Mouse (Mus musculus): ENCODE data around the gene Arxes1. TPM values are rescaled to one million over a fixed set of nuclear protein-coding genes. Genes with fewer than 3 reads are reported as not detected.
"Not testable (repeated sequence)": the region's sequence is repeated elsewhere in the genome, so short reads cannot be mapped to it uniquely, and the experiment has no call there.

The Arxes1 gene
- polyA plus RNA-seq, 1 experiment, result 6.5 TPM

- H3K36me3 ChIP-seq (ENCODE audit: control insufficient read depth, insufficient read depth, low read length, poor library complexity, severe bottlenecking), result no peaks in the 10 kb centered on the region
- H3K9me3 ChIP-seq (replicated peaks; ENCODE audit: control insufficient read depth, insufficient read depth, low read length, poor library complexity, severe bottlenecking), result no peaks in the 10 kb centered on the region
- no peaks in the 10 kb centered on the region for H3K4me1 ChIP-seq (ENCODE audit: control insufficient read depth, insufficient read depth, low read length)
- H3K27ac ChIP-seq (ENCODE audit: insufficient read depth, low read length), result no peak overlapping the region
- no peaks in the 10 kb centered on the region for H3K27me3 ChIP-seq (ENCODE audit: control insufficient read depth, insufficient read depth, low read length, poor library complexity, severe bottlenecking)
- H3K9ac ChIP-seq (ENCODE audit: low read depth, poor library complexity, severe bottlenecking), result no peak overlapping the region
- no peak for TF ChIP-seq EP300 (IDR thresholded peaks at IDR 0.05; ENCODE audit: insufficient read depth, low read depth, low read length)
- no peak for TF ChIP-seq CTCF (IDR thresholded peaks at IDR 0.05; ENCODE audit: low read depth, low read length)
- no peak for TF ChIP-seq POLR2A (IDR thresholded peaks at IDR 0.05; ENCODE audit: insufficient read depth, low read length)
- no peak overlapping the region for H3K4me3 ChIP-seq (ENCODE audit: low read depth, low read length)
These were observed 27.5 kb downstream of the Arxes1 start for GRCm38 (mm10) chrX:136060698-136061097.

- H3K36me3 ChIP-seq (ENCODE audit: control insufficient read depth, insufficient read depth, low read length, poor library complexity, severe bottlenecking); H3K4me1 ChIP-seq (ENCODE audit: control insufficient read depth, insufficient read depth, low read length); H3K9me3 ChIP-seq (replicated peaks; ENCODE audit: control insufficient read depth, insufficient read depth, low read length, poor library complexity, severe bottlenecking); H3K27ac ChIP-seq (ENCODE audit: insufficient read depth, low read length); H3K27me3 ChIP-seq (ENCODE audit: control insufficient read depth, insufficient read depth, low read length, poor library complexity, severe bottlenecking): not testable (repeated sequence)
- peak overlapping the region; percentile 77 for H3K4me3 ChIP-seq (ENCODE audit: low read depth, low read length)
- peak overlapping the region; percentile 40; the same call in 1 of the 2 replicates for H3K9ac ChIP-seq (ENCODE audit: low read depth, poor library complexity, severe bottlenecking)
These were observed 34.2 kb downstream of the Arxes1 start for GRCm38 (mm10) chrX:136067201-136067991.

GRCm38 (mm10) chrX:136068020-136068419 is 34.9 kb downstream of the Arxes1 start, which contains the start of gene Bex2:
TSS of gene Bex2 (minus strand) at chrX:136068236.
- Histone ChIP-seq H3K4me3 (ENCODE audit: low read depth, low read length) (peak within 1 kb of the TSS; percentile 77), H3K9ac (ENCODE audit: low read depth, poor library complexity, severe bottlenecking) (peak within 1 kb of the TSS; percentile 40; the same call in 1 of the 2 replicates)
- not testable (repeated sequence) for H3K27ac ChIP-seq (ENCODE audit: insufficient read depth, low read length); H3K9me3 ChIP-seq (replicated peaks; ENCODE audit: control insufficient read depth, insufficient read depth, low read length, poor library complexity, severe bottlenecking); H3K4me1 ChIP-seq (ENCODE audit: control insufficient read depth, insufficient read depth, low read length); H3K27me3 ChIP-seq (ENCODE audit: control insufficient read depth, insufficient read depth, low read length, poor library complexity, severe bottlenecking); H3K36me3 ChIP-seq (ENCODE audit: control insufficient read depth, insufficient read depth, low read length, poor library complexity, severe bottlenecking)

Other genes starting within 250 kb of the Arxes1 start
- 25.7 and 29.8 TPM in 2 replicates for gene Bhlhb9, start 235.8 kb upstream of the Arxes1 start, polyA plus RNA-seq (2011; ENCODE audit: insufficient read depth, insufficient read length, low read depth, missing spikeins)
- gene Gprasp2, start 194.3 kb upstream of the Arxes1 start, polyA plus RNA-seq (2011; ENCODE audit: insufficient read depth, insufficient read length, low read depth, missing spikeins), result 25.2 and 30.4 TPM in 2 replicates
- gene Arxes2, start 39.5 kb upstream of the Arxes1 start, polyA plus RNA-seq (2011; ENCODE audit: insufficient read depth, insufficient read length, low read depth, missing spikeins), result 14.8 and 16.4 TPM in 2 replicates
- 42.4 and 46.5 TPM in 2 replicates for gene Bex2, start 34.9 kb downstream of the Arxes1 start, polyA plus RNA-seq (2011; ENCODE audit: insufficient read depth, insufficient read length, low read depth, missing spikeins)
- 0.40 TPM in 1 of 2 replicates, not detected in the other for gene Nxf3, start 51.9 kb downstream of the Arxes1 start, polyA plus RNA-seq (2011; ENCODE audit: insufficient read depth, insufficient read length, low read depth, missing spikeins)
- gene Bex4, start 105.6 kb downstream of the Arxes1 start, polyA plus RNA-seq (2011; ENCODE audit: insufficient read depth, insufficient read length, low read depth, missing spikeins), result 212 and 219 TPM in 2 replicates
- 196 and 214 TPM in 2 replicates for gene Tceal8, start 139.0 kb downstream of the Arxes1 start, polyA plus RNA-seq (2011; ENCODE audit: insufficient read depth, insufficient read length, low read depth, missing spikeins)
- 13.1 and 15.4 TPM in 2 replicates for gene Tceal5, start 170.5 kb downstream of the Arxes1 start, polyA plus RNA-seq (2011; ENCODE audit: insufficient read depth, insufficient read length, low read depth, missing spikeins)
- 1.2 and 3.8 TPM in 2 replicates for gene Tceal7, start 181.4 kb downstream of the Arxes1 start, polyA plus RNA-seq (2011; ENCODE audit: insufficient read depth, insufficient read length, low read depth, missing spikeins)
- 846 and 903 TPM in 2 replicates for gene Bex1, start 182.1 kb downstream of the Arxes1 start, polyA plus RNA-seq (2011; ENCODE audit: insufficient read depth, insufficient read length, low read depth, missing spikeins)
- 500 and 527 TPM in 2 replicates for gene Tceal9, start 211.7 kb downstream of the Arxes1 start, polyA plus RNA-seq (2011; ENCODE audit: insufficient read depth, insufficient read length, low read depth, missing spikeins)
- gene Bex3, start 236.9 kb downstream of the Arxes1 start, polyA plus RNA-seq (2011; ENCODE audit: insufficient read depth, insufficient read length, low read depth, missing spikeins), result 569 and 632 TPM in 2 replicates